Mouse (Mus musculus): ENCODE measurements around the gene Vmn2r19. TPM values are rescaled to one million over a fixed set of nuclear protein-coding genes. Genes with fewer than 3 reads are reported as not detected.

The Vmn2r19 gene
- polyA plus RNA-seq (2014; fragmentation: Nextera tagmentation; extraction: Ambion mirVana): not detected in 2 replicates

DNA sequence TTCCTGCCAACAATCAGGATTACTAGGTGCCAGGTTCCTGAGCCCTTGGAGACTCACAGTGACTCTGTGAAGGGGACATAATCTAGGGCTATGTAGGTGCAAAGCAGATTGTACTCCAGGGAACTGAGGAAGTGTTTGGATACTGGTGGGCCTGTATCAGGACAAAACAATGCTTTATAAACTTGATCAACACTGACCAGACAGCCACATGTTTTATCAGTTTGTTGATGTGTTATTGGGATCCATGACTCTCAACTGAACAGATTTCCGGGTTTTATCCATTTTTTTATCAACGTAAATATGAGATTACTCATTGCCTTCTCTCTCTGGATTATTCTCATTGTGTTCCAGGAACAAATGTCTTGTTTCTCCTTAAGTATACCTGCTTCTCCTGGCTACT lies at the start of gene Vmn2r19:
TSS of gene Vmn2r19 (plus strand) at position 301 of the 400 bp plus-strand sequence.
- no peak for ATAC-seq (ENCODE audit: low FRiP score)
- H3K27me3 ChIP-seq (ENCODE audit: control insufficient read depth, insufficient read depth, low read length): no peaks in the 10 kb centered on the region
- no peak within 1 kb of the TSS for H3K27ac ChIP-seq
- no peaks in the 10 kb centered on the region for H3K36me3 ChIP-seq (replicated peaks; ENCODE audit: control insufficient read depth, insufficient read depth)
- 90% methylated on average over 2 of the region's 2 CpGs for WGBS
- no peaks in the 10 kb centered on the region for H3K4me1 ChIP-seq (replicated peaks; ENCODE audit: control insufficient read depth, insufficient read depth, low read length)
- H3K4me3 ChIP-seq (replicated peaks; ENCODE audit: low read length): no peak within 1 kb of the TSS
- no peak within 1 kb of the TSS for H3K4me2 ChIP-seq (replicated peaks)
- H3K9ac ChIP-seq: no peak within 1 kb of the TSS
- H3K9me3 ChIP-seq (ENCODE audit: control insufficient read depth, low read length): no peaks in the 10 kb centered on the region
- no peak for DNase-seq (ENCODE audit: low spot score)

DNA sequence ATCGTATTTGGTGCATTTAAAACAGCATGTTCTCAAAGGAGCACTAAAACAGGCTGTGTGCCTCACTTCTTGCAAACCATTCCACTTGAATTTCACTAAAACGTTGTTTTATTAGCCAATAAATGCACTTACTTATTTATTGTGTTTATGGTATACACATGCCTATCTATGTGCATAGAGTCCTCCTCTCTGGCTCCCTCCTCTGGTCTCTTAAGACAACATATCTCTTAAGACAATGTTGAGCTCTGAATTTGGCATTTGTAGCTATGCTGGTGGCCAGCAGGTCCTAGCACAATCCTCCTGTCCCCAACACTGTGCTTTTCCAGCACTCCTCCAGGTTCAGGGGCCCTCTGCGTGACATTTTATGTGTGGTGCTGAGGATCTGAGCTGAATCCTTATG lies 49.2 kb upstream of the Vmn2r19 start:
- DNase-seq (ENCODE audit: low spot score) (no peak), ATAC-seq (ENCODE audit: low FRiP score) (no peak)
- Histone ChIP-seq H3K9ac (no peak overlapping the region), H3K4me2 (replicated peaks) (no peak overlapping the region), H3K4me1 (replicated peaks; ENCODE audit: control insufficient read depth, insufficient read depth, low read length) (no peaks in the 10 kb centered on the region), H3K27ac (no peak overlapping the region), H3K36me3 (replicated peaks; ENCODE audit: control insufficient read depth, insufficient read depth) (no peaks in the 10 kb centered on the region), H3K4me3 (replicated peaks; ENCODE audit: low read length) (no peak overlapping the region), H3K9me3 (ENCODE audit: control insufficient read depth, low read length) (no peaks in the 10 kb centered on the region), H3K27me3 (ENCODE audit: control insufficient read depth, insufficient read depth, low read length) (no peaks in the 10 kb centered on the region)
- WGBS: 76% methylated on average over 3 of the region's 3 CpGs

DNA sequence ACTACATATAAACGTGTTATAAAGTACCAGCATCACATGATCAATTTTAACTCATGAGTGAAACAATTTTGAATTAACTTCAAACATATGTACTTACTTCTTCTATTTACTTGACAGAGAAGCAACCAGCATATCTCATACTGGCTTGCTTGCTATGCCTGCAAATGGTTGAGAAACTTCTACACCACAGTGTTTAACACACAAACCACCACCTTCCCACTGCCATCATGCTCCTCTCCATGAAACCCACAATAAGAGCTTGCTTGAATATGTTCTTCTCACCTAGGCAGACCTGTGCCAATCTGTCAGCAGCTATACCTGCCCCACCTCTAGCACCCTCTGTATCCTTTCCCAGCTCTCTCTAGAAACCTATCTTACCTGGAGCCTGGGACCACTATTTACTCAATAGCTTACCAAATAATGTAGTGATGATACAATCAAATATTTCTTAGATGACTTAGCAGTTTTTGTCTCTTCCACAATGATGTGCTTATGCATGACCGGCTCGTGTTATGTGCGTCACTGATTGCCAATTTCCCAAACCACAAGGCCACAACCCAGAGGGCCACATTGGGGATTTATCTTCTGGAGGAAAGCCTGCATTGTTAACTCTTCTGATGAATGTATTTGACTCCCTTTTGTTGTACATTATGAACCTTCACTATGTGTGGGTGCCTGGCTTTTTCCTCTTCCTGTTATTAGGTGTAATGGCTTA lies 48.1 kb upstream of the Vmn2r19 start:
- Histone ChIP-seq H3K9me3 (ENCODE audit: control insufficient read depth, low read length) (no peaks in the 10 kb centered on the region), H3K4me1 (replicated peaks; ENCODE audit: control insufficient read depth, insufficient read depth, low read length) (no peaks in the 10 kb centered on the region), H3K4me3 (replicated peaks; ENCODE audit: low read length) (no peak overlapping the region), H3K27me3 (ENCODE audit: control insufficient read depth, insufficient read depth, low read length) (no peaks in the 10 kb centered on the region), H3K9ac (no peak overlapping the region), H3K27ac (no peak overlapping the region), H3K36me3 (replicated peaks; ENCODE audit: control insufficient read depth, insufficient read depth) (no peaks in the 10 kb centered on the region), H3K4me2 (replicated peaks) (no peak overlapping the region)
- WGBS: 85% methylated on average over 4 of the region's 4 CpGs
- DNase-seq (ENCODE audit: low spot score) (no peak), ATAC-seq (ENCODE audit: low FRiP score) (no peak)

DNA sequence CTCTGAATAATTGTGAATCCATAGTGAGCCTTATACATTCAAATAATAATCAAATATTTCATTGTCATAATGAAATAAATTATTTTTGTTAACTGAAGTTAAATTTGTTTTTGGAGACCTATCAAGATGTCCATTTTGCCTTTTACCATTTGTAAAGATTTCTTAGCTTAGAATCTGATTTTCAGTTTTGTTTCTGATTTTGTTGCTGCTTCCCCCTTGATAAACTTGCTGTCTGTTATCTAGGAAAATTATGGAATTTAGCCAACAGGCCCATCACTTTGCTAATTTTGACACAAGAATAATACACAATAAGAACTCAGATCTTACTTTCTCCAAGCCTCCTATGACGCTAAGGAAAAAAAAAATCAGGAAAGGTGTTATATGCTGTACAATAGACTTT lies 47.3 kb upstream of the Vmn2r19 start:
- ATAC-seq (ENCODE audit: low FRiP score) (no peak), DNase-seq (ENCODE audit: low spot score) (no peak)
- H3K9ac ChIP-seq: no peak overlapping the region
- H3K4me3 ChIP-seq (replicated peaks; ENCODE audit: low read length): no peak overlapping the region
- H3K4me1 ChIP-seq (replicated peaks; ENCODE audit: control insufficient read depth, insufficient read depth, low read length): no peaks in the 10 kb centered on the region
- 98% methylated on average over 1 of the region's 1 CpGs for WGBS
- H3K4me2 ChIP-seq (replicated peaks): no peak overlapping the region
- H3K27ac ChIP-seq: no peak overlapping the region
- H3K9me3 ChIP-seq (ENCODE audit: control insufficient read depth, low read length): no peaks in the 10 kb centered on the region
- H3K27me3 ChIP-seq (ENCODE audit: control insufficient read depth, insufficient read depth, low read length): no peaks in the 10 kb centered on the region
- H3K36me3 ChIP-seq (replicated peaks; ENCODE audit: control insufficient read depth, insufficient read depth): no peaks in the 10 kb centered on the region

DNA sequence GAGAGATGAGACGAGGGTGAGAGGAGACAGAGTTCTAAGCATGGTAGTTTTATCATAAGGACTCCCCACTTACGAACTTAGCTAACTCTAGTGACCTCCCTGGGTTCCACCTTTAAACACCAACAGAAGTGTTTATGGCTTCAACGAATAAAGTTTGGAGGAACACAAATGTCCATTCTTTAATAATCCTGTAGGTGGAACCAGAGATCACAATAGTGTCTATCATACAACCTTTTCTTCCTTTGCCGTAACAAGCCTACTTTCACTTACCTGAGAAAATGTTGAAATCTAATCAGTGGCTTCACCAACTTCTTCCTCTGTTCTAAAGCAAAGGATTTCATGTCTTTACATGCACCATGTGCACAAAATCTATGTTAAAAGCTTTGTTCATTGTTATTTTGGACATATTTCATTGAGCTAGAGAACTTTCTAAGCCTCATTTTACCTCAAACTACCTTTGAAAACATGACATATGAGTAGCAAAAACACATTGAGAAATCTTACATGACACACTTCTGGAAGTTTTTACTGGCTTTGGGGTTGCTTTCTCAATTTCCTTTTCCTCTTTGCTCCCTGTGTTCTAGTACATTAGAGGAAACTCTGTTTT lies 46.5 kb upstream of the Vmn2r19 start, which contains the start of gene Clec4d:
TSS of gene Clec4d (plus strand) at position 557 of the 607 bp plus-strand sequence.
- Histone ChIP-seq H3K9ac (no peak within 1 kb of the TSS), H3K27me3 (ENCODE audit: control insufficient read depth, insufficient read depth, low read length) (no peaks in the 10 kb centered on the region), H3K36me3 (replicated peaks; ENCODE audit: control insufficient read depth, insufficient read depth) (no peaks in the 10 kb centered on the region), H3K4me2 (replicated peaks) (no peak within 1 kb of the TSS), H3K4me3 (replicated peaks; ENCODE audit: low read length) (no peak within 1 kb of the TSS), H3K27ac (no peak within 1 kb of the TSS), H3K4me1 (replicated peaks; ENCODE audit: control insufficient read depth, insufficient read depth, low read length) (no peaks in the 10 kb centered on the region), H3K9me3 (ENCODE audit: control insufficient read depth, low read length) (no peaks in the 10 kb centered on the region)
- ATAC-seq (ENCODE audit: low FRiP score) (no peak), DNase-seq (ENCODE audit: low spot score) (no peak)
- WGBS: 79% methylated on average over 4 of the region's 4 CpGs

DNA sequence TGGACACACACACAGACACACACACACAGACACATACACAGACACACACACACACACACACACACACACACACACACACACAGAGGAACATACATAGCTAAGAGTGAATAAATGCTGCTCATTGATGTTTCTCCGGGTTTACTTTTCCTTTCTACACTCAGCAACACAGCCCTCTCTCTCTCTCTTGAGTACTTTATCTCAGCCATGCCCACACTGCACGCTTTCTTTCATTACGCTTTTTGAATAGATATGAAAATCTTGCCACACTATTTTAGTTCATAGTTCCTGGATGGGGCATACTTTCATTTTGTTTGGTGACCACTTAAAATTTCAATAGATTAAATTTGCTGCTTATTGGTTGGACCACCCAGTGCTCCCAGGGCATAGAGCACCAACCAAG lies 43.9 kb upstream of the Vmn2r19 start:
- no peak for DNase-seq (ENCODE audit: low spot score)
- Histone ChIP-seq H3K27ac (no peak overlapping the region), H3K27me3 (ENCODE audit: control insufficient read depth, insufficient read depth, low read length) (no peaks in the 10 kb centered on the region), H3K9ac (no peak overlapping the region), H3K4me3 (replicated peaks; ENCODE audit: low read length) (no peak overlapping the region), H3K4me2 (replicated peaks) (no peak overlapping the region), H3K4me1 (replicated peaks; ENCODE audit: control insufficient read depth, insufficient read depth, low read length) (no peaks in the 10 kb centered on the region), H3K9me3 (ENCODE audit: control insufficient read depth, low read length) (no peaks in the 10 kb centered on the region), H3K36me3 (replicated peaks; ENCODE audit: control insufficient read depth, insufficient read depth) (no peaks in the 10 kb centered on the region)
- WGBS: 94% methylated on average over 3 of the region's 3 CpGs
- no peak for ATAC-seq (ENCODE audit: low FRiP score)

DNA sequence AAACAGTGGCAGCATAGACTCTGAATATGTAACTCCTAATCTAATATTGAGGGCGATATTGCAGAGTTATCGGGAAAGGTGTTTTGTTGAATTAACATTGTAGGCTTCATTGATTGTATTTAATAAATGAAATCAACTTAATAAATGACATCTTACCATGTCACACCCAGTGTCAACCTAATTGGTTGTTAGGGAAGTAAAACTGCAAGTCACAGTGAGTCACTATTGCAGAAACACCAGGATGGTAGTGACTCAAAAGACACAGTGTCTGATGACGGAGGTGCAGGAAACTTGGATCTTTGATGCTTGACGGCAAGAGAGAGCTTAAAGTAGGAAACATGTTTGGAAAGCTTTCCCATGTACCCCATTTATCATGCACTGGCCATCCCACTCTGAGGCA lies 42.3 kb upstream of the Vmn2r19 start:
- Histone ChIP-seq H3K27ac (no peak overlapping the region), H3K4me1 (replicated peaks; ENCODE audit: control insufficient read depth, insufficient read depth, low read length) (no peaks in the 10 kb centered on the region), H3K27me3 (ENCODE audit: control insufficient read depth, insufficient read depth, low read length) (no peaks in the 10 kb centered on the region), H3K4me2 (replicated peaks) (no peak overlapping the region), H3K9ac (no peak overlapping the region), H3K4me3 (replicated peaks; ENCODE audit: low read length) (no peak overlapping the region), H3K36me3 (replicated peaks; ENCODE audit: control insufficient read depth, insufficient read depth) (no peaks in the 10 kb centered on the region), H3K9me3 (ENCODE audit: control insufficient read depth, low read length) (no peaks in the 10 kb centered on the region)
- ATAC-seq (ENCODE audit: low FRiP score) (no peak), DNase-seq (ENCODE audit: low spot score) (no peak)
- WGBS: 95% methylated on average over 4 of the region's 4 CpGs

DNA sequence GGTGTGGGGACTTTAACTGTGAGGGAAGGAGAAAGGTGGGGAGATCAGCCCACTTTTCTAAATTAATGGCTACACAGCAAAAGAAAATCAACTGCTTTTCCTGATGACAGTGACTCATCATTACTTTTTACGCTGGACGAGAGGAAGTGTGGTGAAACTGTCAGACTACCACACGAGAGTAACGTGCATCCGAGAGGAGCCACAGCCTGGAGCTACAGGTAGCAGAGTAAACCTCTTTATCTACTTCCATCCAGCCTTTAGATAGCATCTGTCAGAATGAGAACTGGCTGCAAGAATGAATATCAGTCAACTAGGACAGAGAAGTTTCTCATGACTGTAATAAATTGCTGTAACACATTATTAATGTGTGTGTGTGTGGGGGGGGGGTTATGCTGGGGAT lies 41.2 kb upstream of the Vmn2r19 start:
- no peak for DNase-seq (ENCODE audit: low spot score)
- H3K4me3 ChIP-seq (replicated peaks; ENCODE audit: low read length): no peak overlapping the region
- H3K36me3 ChIP-seq (replicated peaks; ENCODE audit: control insufficient read depth, insufficient read depth): no peaks in the 10 kb centered on the region
- H3K4me2 ChIP-seq (replicated peaks): no peak overlapping the region
- H3K27me3 ChIP-seq (ENCODE audit: control insufficient read depth, insufficient read depth, low read length): no peaks in the 10 kb centered on the region
- H3K9me3 ChIP-seq (ENCODE audit: control insufficient read depth, low read length): no peaks in the 10 kb centered on the region
- no peak for ATAC-seq (ENCODE audit: low FRiP score)
- H3K4me1 ChIP-seq (replicated peaks; ENCODE audit: control insufficient read depth, insufficient read depth, low read length): no peaks in the 10 kb centered on the region
- H3K9ac ChIP-seq: no peak overlapping the region
- 95% methylated on average over 5 of the region's 5 CpGs for WGBS
- no peak overlapping the region for H3K27ac ChIP-seq

DNA sequence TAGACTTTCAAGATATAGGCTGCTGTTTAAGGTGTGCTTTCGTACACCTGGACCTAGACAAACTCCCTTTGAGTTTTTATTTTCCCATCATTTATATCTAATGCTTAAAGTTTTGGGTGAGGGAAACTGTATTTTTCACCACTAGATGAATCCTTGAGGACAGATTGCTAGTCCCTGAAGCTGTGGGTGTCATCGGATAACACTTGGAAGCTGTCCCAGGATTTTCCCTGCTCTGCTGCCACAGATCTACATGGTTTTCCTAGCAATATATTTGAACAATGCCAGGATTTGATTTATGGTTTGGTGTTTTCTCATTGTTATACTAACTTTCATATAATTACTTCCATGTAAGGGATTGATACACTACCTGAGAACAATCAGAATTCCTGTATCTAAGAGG lies 28.7 kb upstream of the Vmn2r19 start:
- no peak for DNase-seq (ENCODE audit: low spot score)
- H3K36me3 ChIP-seq (replicated peaks; ENCODE audit: control insufficient read depth, insufficient read depth): no peaks in the 10 kb centered on the region
- H3K9ac ChIP-seq: no peak overlapping the region
- ATAC-seq (ENCODE audit: low FRiP score): no peak
- H3K4me2 ChIP-seq (replicated peaks): no peak overlapping the region
- 94% methylated on average over 2 of the region's 2 CpGs for WGBS
- no peak overlapping the region for H3K4me3 ChIP-seq (replicated peaks; ENCODE audit: low read length)
- H3K27me3 ChIP-seq (ENCODE audit: control insufficient read depth, insufficient read depth, low read length): no peaks in the 10 kb centered on the region
- H3K27ac ChIP-seq: no peak overlapping the region
- no peaks in the 10 kb centered on the region for H3K9me3 ChIP-seq (ENCODE audit: control insufficient read depth, low read length)
- H3K4me1 ChIP-seq (replicated peaks; ENCODE audit: control insufficient read depth, insufficient read depth, low read length): no peaks in the 10 kb centered on the region

Data from hindbrain, embryonic 14.5 days (tissue).